26 mouse cellular contexts compared by ENCODE assay signal in genomic region chr3:138336104-138336754, GRCm38 (mm10). TPM values are rescaled to one million over a fixed set of nuclear protein-coding genes. Genes with fewer than 3 reads are reported as not detected.
DNase-seq lines count a peak whose midpoint lies in the region; ATAC-seq and TF ChIP-seq lines count a peak whose summit lies in the region.
"Had no signal": no experiment of that assay in that cellular context is flagged by ENCODE, and none has a peak within 500 bp of the region (broad histone marks: within the 10 kb centered on the region; RNA-seq: fewer than 3 reads in every experiment).

No protein-coding gene starts in this region.

- TF ChIP-seq EP300 in heart, postnatal 0 days (IDR thresholded peaks at IDR 0.05; ENCODE audit: low read depth): no peak

- H3K27me3 ChIP-seq in liver, embryonic 12.5 days (replicated peaks): no peaks in the 10 kb centered on the region
- H3K27me3 ChIP-seq in liver, embryonic 11.5 days (replicated peaks; ENCODE audit: control insufficient read depth, insufficient read depth, low read length): no peaks in the 10 kb centered on the region
- H3K27me3 ChIP-seq in heart, postnatal 0 days (ENCODE audit: control insufficient read depth, insufficient read depth, low read length): no peaks in the 10 kb centered on the region
- H3K27me3 ChIP-seq: embryonic facial prominence, embryonic 15.5 days; neural tube, embryonic 15.5 days had no signal

- WGBS in liver, embryonic 12.5 days (ENCODE audit: insufficient replicate concordance): 24% methylated on average over 3 of the region's 3 CpGs
- 43% methylated on average over 3 of the region's 3 CpGs for WGBS in liver, embryonic 11.5 days
- 28% methylated on average over 3 of the region's 3 CpGs for WGBS in heart, postnatal 0 days

- no peak overlapping the region for H3K27ac ChIP-seq in liver, embryonic 12.5 days
- H3K27ac ChIP-seq in liver, embryonic 11.5 days (ENCODE audit: low read depth, low read length): no peak overlapping the region
- no peak overlapping the region for H3K27ac ChIP-seq in heart, postnatal 0 days (ENCODE audit: low read depth)
- H3K27ac ChIP-seq: embryonic facial prominence, embryonic 15.5 days; forebrain, embryonic 10.5 days; neural tube, embryonic 15.5 days had no signal

- H3K9ac ChIP-seq in liver, embryonic 12.5 days: no peak overlapping the region
- H3K9ac ChIP-seq in liver, embryonic 11.5 days (ENCODE audit: low read depth, low read length): no peak overlapping the region
- H3K9ac ChIP-seq in heart, postnatal 0 days (replicated peaks; ENCODE audit: low read depth, low read length): no peak overlapping the region
- H3K9ac ChIP-seq: embryonic facial prominence, embryonic 15.5 days; neural tube, embryonic 15.5 days had no signal

- no peaks in the 10 kb centered on the region for H3K36me3 ChIP-seq in liver, embryonic 12.5 days
- H3K36me3 ChIP-seq in liver, embryonic 11.5 days (ENCODE audit: control insufficient read depth, insufficient read depth, low read length): no peaks in the 10 kb centered on the region
- H3K36me3 ChIP-seq in heart, postnatal 0 days (replicated peaks; ENCODE audit: control insufficient read depth, insufficient read depth, low read length): no peaks in the 10 kb centered on the region
- H3K36me3 ChIP-seq: embryonic facial prominence, embryonic 15.5 days; forebrain, embryonic 10.5 days; neural tube, embryonic 15.5 days had no signal

- ATAC-seq in liver, embryonic 12.5 days: 0 out of 2 replicates have a peak, but pooled peaks have one; percentile 18
- ATAC-seq in liver, embryonic 11.5 days (replicated peaks; ENCODE audit: low FRiP score): no peak
- ATAC-seq in heart, postnatal 0 days (ENCODE audit: insufficient read depth, low read depth): peak; percentile 71
- ATAC-seq: inflammation-experienced regulatory T-cells, adult 6 months had no signal

- H3K4me3 ChIP-seq in liver, embryonic 12.5 days: no peak overlapping the region
- no peak overlapping the region for H3K4me3 ChIP-seq in liver, embryonic 11.5 days (ENCODE audit: low read depth, low read length)
- no peak overlapping the region for H3K4me3 ChIP-seq in heart, postnatal 0 days (ENCODE audit: low read depth, low read length)
- H3K4me3 ChIP-seq: embryonic facial prominence, embryonic 15.5 days; forebrain, embryonic 10.5 days; myocyte; neural tube, embryonic 15.5 days had no signal

- TF ChIP-seq CTCF in heart, postnatal 0 days (IDR thresholded peaks at IDR 0.05; ENCODE audit: low read depth): no peak

- DNase-seq in heart, adult 9 months (ENCODE audit: low spot score in 2 of 2): peak; percentile 23 to 42
- DNase-seq in heart, postnatal 4 days: no peak
- DNase-seq in liver, embryonic 11.5 days (ENCODE audit: low spot score): no peak
- DNase-seq in heart, postnatal 0 days (ENCODE audit: low spot score): peak; percentile 48
- no peak for DNase-seq in right cerebral cortex, postnatal 10 days (ENCODE audit: low spot score in 2 of 2)
- DNase-seq in layer of hippocampus, adult 8-10 months (ENCODE audit: low spot score in 2 of 2): no peak
- DNase-seq in left cerebral cortex, adult 11 months (ENCODE audit: low spot score): no peak
- DNase-seq: adrenal gland, postnatal 10 days; B cell, adult 2 months; cerebellum, adult 11 months; cerebellum, postnatal 14 days; embryo, embryonic 11 days; lung, adult 2 months; midbrain, embryonic 14.5 days had no signal

- H3K4me2 ChIP-seq in liver, embryonic 12.5 days: no peak overlapping the region
- no peak overlapping the region for H3K4me2 ChIP-seq in liver, embryonic 11.5 days
- H3K4me2 ChIP-seq in heart, postnatal 0 days (ENCODE audit: low read depth, low read length): no peak overlapping the region
- H3K4me2 ChIP-seq: embryonic facial prominence, embryonic 15.5 days; neural tube, embryonic 15.5 days had no signal

- no peaks in the 10 kb centered on the region for H3K9me3 ChIP-seq in liver, embryonic 12.5 days (replicated peaks)
- no peaks in the 10 kb centered on the region for H3K9me3 ChIP-seq in liver, embryonic 11.5 days (ENCODE audit: control insufficient read depth, low read length)
- H3K9me3 ChIP-seq in heart, postnatal 0 days (replicated peaks; ENCODE audit: control insufficient read depth, low read length): no peaks in the 10 kb centered on the region
- H3K9me3 ChIP-seq: embryonic facial prominence, embryonic 15.5 days; forebrain, embryonic 10.5 days; neural tube, embryonic 15.5 days had no signal

- H3K4me1 ChIP-seq in liver, embryonic 12.5 days: no peaks in the 10 kb centered on the region
- no peaks in the 10 kb centered on the region for H3K4me1 ChIP-seq in liver, embryonic 11.5 days (replicated peaks; ENCODE audit: control insufficient read depth, insufficient read depth, low read length)
- H3K4me1 ChIP-seq in heart, postnatal 0 days (ENCODE audit: control insufficient read depth, insufficient read depth): no peaks in the 10 kb centered on the region
- H3K4me1 ChIP-seq: embryonic facial prominence, embryonic 15.5 days; forebrain, embryonic 10.5 days; neural tube, embryonic 15.5 days had no signal

RNA-seq across cellular contexts. Expression of gene Adh6b, which starts 5.3 kb away (rescaled TPM):
- total RNA-seq in heart, postnatal 4 days (2021): 1 to 10 TPM; 2.6 to 4.0 TPM
- 0.41 and 0.68 TPM in 2 replicates for polyA plus RNA-seq in liver, embryonic 12.5 days (2016; fragmentation: Nextera tagmentation; extraction: Ambion mirVana)
- 0.89 and 0.90 TPM in 2 replicates for polyA plus RNA-seq in liver, embryonic 11.5 days (2014; fragmentation: Nextera tagmentation; extraction: Ambion mirVana)
- 1.7 TPM in 1 of 2 replicates, not detected in the other for total RNA-seq in heart, postnatal 0 days (2014; rRNA removed; ENCODE audit: low replicate concordance)
- polyA plus RNA-seq in heart, postnatal 0 days (2015; fragmentation: Nextera tagmentation; extraction: Ambion mirVana): 2.8 and 3.2 TPM in 2 replicates
- total RNA-seq in layer of hippocampus, adult 8-10 months (2022): not detected
- total RNA-seq: layer of hippocampus, postnatal 25 days; left cerebral cortex, postnatal 36 days had no signal
- polyA plus RNA-seq: inflammation-experienced regulatory T-cells, adult 6 months; lung, adult 2 months; midbrain, embryonic 14.5 days; myocyte; small intestine, adult 2 months had no signal

RNA-seq across cellular contexts. Expression of gene Adh6a, which starts 23.1 kb away (rescaled TPM):
- not detected for total RNA-seq in heart, postnatal 4 days (2021)
- not detected in 2 replicates for polyA plus RNA-seq in liver, embryonic 12.5 days (2016; fragmentation: Nextera tagmentation; extraction: Ambion mirVana)
- not detected in 2 replicates for polyA plus RNA-seq in liver, embryonic 11.5 days (2014; fragmentation: Nextera tagmentation; extraction: Ambion mirVana)
- total RNA-seq in heart, postnatal 0 days (2014; rRNA removed; ENCODE audit: low replicate concordance): not detected in 2 replicates
- not detected in 2 replicates for polyA plus RNA-seq in heart, postnatal 0 days (2015; fragmentation: Nextera tagmentation; extraction: Ambion mirVana)
- not detected for total RNA-seq in layer of hippocampus, adult 8-10 months (2022)
- total RNA-seq: gastrocnemius, adult 8-10 months; layer of hippocampus, postnatal 25 days; left cerebral cortex, postnatal 36 days had no signal
- polyA plus RNA-seq: brain, embryonic 14.5 days; forebrain, embryonic 10.5 days; hindbrain, embryonic 11.5 days; inflammation-experienced regulatory T-cells, adult 6 months; midbrain, embryonic 14.5 days; myocyte had no signal

Comparison
In these comparisons a context has a peak if more than half of its experiments do, and no peak if none do; other contexts are left out.
1. DNase-seq: peak in heart, adult 9 months (2 of 2) and heart, postnatal 0 days (single experiment); none in heart, postnatal 4 days (single experiment), liver, embryonic 11.5 days (single experiment), right cerebral cortex, postnatal 10 days (0 of 2), layer of hippocampus, adult 8-10 months (0 of 2) and left cerebral cortex, adult 11 months (single experiment).